Mouse (Mus musculus) cerebral cortex, adult 2 months (tissue): ENCODE data around the gene Lingo1.

Source experiments
- WGBS: fragments of 180-500 bp; shearing (Covaris S2); methylation state at CpG from one replicate; pipeline ENCODE4 v1.1.7; 2018; 5-methylcytosine and 5-hydroxymethylcytosine counted together

Gene Lingo1

DNA sequence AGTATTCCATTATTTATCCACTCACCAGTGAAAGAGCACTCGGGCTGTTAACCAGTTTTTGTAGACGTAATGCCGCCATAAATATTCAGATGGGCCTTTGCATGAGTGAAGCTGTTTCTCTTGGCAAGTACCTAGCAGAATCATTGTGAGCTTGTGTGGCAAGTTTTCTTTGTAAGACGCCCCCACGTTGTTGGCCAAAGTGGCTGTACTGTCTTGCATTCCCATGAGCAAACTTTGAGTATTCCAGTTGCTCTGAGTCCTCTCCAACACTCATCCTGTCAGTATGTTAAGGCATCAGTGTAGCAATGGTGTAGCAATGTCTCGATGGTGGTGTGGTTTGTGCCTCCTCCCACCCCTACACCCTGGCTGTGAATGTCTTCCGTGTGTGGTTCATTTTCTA lies 120.6 kb downstream of the Lingo1 start:
- 49% methylated on average over 7 of the region's 7 CpGs for WGBS

DNA sequence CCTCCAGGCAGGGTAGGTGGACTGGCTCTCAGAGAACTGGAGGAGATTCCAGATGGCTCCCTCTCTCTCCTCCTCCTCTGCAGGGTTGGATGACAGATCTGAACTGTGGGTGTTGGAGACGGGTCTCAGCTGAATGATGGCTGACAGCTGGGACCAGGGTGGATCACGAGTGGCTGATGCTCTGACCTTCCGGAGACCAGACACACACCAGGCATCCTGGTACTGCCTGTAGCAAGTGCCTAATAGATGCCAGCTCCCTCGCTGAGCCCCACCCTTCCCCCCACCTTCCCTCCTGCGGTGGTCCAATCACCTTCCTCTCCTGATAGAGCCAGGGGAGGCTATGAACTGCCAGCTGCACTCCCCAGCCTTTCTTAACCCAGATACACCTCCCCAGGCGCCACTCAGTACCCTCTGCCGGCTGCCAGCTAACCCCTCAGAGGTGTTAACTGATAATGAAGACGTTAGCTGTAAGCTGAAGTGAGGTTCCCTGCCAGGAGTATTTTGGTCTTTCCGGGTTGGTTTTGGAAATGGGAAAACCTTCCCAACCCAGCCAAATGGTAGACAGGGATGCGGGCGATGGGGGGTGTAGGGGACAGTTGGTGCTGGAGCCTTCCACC lies 126.6 kb downstream of the Lingo1 start:
- WGBS, result 39% methylated on average over 11 of the region's 11 CpGs

DNA sequence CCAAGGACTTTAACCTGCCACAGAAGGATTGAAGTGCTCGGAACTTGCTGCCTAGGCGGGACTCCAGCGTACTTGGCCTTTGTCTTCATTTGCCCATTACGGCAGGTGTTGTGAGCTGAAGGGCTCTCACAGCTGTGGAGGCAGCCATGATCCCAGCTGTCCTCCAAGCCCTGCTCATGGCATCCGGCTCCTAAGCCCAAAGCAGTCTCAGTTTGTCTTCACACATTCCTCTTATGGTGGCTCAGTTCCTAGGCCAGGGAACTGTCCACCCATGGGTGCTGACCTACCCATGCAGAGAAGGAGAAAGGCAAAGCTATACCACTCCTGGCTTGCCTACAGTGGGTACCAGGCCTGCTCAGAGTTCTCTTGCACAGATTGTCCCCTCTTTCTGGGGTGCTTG lies 132.1 kb downstream of the Lingo1 start:
- 93% methylated on average over 5 of the region's 5 CpGs for WGBS

- 54% methylated on average over 7 of the region's 7 CpGs for WGBS
Measured at GRCm38 (mm10) chr9:56662946-56663345, 133.3 kb downstream of the Lingo1 start.

DNA sequence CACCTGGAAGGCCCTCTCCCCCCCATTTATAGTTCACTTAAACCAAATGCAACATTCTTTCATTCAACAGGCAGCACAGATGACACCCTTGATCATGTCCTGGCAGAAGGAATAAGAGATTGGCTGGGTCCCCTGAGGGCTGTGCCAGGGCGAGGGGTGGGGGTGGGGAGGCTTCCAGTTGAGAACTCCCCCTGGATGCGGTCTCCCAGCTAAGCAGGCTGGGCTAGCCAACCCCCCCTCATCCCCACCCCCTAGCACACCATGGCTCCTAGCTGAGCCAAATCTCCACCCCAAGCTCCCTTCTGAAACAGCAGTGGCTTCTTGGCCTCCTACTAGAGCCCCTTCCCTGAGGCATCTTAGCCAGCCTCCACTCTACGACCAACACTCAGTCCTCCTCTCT lies 133.9 kb downstream of the Lingo1 start:
- 44% methylated on average over 3 of the region's 3 CpGs for WGBS

GRCm38 (mm10) chr9:56661217-56661840 lies 134.9 kb downstream of the Lingo1 start:
- 71% methylated on average over 3 of the region's 3 CpGs for WGBS

DNA sequence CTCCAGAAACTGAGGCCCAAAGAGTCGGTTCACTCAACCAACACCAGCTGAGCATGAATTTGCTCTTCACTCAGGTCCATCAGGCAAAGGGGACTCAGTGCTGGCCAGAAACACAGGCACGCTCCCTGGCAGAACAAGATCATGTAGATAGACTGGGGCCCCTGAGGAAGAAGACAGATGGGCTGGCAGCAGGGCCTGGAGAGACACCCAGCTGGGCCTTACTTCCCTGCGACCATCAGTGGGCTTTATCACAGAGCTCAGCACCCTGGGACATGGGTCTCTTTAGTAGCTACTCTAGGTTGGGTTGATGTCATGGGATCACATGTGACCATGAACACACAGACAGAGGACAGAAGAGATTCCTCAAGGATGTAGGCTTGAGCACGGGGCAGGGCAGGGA lies 137.7 kb downstream of the Lingo1 start:
- WGBS, result 57% methylated on average over 4 of the region's 4 CpGs

DNA sequence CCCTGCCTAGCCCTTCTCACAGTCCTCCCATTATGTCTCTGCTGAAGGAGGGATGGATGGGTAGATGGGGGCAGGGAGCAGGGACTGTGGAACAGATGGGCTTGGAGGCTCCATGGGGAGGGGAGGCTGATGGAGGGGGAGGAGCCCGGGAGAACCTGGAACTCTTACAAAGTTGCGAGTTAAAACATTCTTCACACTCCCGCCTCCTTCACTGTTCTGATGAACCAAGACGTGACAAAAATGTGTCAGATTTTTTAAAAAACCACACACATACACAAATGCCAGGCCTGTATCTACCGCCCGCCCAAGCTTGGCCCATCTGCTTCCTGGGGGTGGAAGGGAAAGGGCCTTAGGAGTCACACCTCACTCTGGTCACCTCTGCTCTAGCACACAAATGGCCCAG lies 138.3 kb downstream of the Lingo1 start:
- 38% methylated on average over 6 of the region's 6 CpGs for WGBS

DNA sequence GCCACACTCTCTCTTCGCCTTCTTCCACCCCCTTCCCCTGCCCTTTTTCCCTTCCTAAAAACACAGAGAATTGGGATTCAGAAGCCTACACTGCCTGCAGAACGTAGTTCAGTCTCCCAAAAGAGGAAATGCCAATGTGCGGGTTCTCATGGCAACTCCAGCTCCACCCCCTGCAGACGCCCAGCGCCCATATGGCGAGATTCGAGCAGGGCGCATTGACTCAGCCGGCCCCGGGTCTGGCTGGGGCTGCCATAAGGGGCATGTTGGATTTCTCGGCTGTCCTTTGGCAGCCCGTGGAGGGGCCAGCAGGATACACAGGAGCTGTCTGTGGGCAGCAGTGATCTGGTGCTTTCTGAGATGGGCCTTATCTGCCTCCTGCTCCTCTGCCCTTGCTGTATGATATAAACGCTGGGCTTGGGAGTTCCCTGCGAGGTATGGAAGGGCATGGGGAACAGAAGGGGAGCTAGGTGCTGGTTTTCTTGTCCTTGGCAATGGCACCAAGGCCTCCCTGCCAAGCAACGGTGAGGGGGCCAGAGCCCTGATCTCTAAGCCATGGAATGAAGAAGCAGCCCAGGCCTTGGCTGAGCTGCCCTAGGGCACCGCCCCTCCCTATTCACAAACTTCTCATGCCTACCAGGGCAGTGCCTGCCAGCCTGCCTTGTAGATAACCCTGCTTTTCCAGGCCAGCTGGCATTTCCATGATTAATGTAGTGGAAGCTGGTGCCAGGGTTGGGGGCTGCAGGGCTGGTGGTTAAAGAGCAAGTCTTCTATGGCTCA lies 139.3 kb downstream of the Lingo1 start:
- 39% methylated on average over 16 of the region's 16 CpGs for WGBS

DNA sequence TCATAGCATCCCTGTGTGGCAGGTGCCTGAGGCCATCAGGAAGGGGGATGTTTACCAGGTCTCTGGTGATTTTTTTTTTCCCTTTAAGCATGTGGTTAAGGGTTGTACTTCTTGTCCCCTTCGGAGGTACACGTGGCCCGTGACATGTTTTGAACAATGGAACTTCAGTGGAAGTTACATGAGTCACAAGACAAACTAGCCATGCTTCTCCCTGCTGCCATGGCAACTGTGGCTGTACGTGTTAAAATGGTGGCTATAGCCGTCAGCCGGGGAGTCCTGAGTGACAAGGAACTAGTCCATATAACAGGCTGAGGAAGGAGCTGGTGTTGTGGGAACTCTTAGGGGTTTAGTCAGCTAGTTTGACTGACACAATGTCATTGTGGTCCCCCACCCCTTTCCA lies 141.1 kb downstream of the Lingo1 start:
- 44% methylated on average over 6 of the region's 6 CpGs for WGBS

DNA sequence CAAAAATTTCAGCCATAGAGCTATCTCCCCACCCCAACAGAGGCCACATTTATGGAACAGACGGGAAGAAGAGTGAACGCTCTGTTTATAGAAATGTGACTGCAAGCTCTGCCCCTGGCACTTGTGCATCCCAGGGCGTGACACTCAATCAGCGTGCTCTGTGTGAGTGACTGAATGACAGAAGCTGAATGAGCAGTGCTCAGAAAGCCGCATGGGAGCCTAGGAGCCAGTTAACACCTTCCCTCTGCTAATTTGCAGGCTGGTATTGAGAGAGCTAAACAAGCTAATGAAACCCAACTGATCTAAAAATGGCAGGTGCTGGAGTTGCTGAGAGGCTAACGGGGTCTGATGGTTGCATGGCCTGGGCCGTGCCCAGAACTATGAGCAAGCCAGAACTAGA lies 143.7 kb downstream of the Lingo1 start:
- WGBS, result 65% methylated on average over 7 of the region's 7 CpGs

- 36% methylated on average over 2 of the region's 2 CpGs for WGBS
Measured at GRCm38 (mm10) chr9:56651586-56651985, 144.7 kb downstream of the Lingo1 start.

DNA sequence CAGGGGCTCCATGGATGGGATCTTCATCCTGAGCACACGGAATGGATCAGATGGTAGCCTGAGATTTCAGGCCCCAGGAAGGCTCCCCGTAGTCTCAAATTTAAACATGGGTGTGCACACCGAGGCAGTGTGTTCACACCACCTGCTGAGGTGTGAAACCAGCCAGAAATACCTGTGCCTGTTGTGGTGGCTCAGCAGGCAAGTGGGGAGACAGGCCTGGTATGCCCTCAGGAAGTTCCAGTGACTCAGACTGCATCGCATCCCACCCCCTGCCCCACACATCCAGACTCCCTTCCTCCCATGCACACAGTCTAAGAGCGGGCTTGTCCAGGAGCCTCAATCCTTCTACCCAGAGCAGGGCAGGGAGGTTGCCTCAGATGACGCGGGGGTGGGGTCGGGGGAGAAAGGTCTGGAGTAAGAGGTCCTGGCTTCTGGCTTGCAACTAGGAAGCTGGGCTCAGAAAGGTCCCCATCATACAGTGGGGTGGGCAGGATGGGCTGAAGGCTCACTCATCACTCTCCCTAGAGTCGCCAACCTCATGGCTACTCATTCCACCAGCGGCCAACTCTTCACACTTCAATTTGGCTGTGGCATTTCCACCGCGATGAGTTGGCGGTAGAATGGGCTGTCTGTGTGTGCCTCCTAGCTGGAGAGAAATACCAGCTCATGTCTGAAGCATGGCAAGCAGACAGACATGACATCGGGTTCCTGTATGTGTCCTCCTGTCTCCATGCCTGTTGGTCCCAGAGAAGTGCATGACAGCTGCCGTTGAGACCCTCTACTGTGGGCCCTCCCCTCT lies 149.8 kb downstream of the Lingo1 start:
- 63% methylated on average over 15 of the region's 15 CpGs for WGBS

- 56% methylated on average over 5 of the region's 5 CpGs for WGBS
Measured at GRCm38 (mm10) chr9:56643474-56643873, 152.8 kb downstream of the Lingo1 start.

DNA sequence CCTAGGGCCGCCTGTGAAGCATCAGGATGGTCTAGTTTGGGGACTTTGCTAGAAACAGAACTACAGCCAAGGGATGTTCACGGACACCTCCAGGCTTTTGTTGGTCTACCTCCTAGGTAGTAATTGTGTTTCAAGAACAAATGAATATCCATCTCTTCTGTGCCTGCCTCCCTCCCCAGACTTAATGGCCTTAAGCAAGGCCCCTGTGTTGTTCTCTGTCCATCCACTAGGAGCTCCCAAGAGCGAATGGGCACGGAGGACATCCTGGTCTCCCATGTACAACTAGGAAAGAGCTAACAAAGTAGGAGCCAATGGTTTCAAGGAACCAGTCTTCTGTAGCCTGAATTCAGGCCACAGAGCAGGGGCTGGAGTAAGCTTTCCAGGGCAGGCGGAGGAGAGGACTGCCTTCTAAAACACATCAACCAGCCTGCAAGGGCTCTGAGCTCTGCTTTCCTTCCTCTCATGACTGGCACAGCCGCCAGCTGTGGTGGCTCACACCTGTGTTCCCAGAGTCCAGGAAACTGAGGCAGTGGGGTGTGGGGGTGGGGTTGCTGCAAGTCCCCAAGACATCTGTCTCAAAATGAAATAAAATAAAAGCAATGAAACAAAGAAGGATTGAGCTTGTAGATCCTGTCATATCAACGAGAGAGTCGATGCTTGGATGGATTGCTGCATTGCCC lies 157.9 kb downstream of the Lingo1 start:
- WGBS, result 58% methylated on average over 8 of the region's 8 CpGs

GRCm38 (mm10) chr9:56637403-56637857 lies 158.8 kb downstream of the Lingo1 start:
- WGBS, result 8% methylated on average over 29 of the region's 29 CpGs

DNA sequence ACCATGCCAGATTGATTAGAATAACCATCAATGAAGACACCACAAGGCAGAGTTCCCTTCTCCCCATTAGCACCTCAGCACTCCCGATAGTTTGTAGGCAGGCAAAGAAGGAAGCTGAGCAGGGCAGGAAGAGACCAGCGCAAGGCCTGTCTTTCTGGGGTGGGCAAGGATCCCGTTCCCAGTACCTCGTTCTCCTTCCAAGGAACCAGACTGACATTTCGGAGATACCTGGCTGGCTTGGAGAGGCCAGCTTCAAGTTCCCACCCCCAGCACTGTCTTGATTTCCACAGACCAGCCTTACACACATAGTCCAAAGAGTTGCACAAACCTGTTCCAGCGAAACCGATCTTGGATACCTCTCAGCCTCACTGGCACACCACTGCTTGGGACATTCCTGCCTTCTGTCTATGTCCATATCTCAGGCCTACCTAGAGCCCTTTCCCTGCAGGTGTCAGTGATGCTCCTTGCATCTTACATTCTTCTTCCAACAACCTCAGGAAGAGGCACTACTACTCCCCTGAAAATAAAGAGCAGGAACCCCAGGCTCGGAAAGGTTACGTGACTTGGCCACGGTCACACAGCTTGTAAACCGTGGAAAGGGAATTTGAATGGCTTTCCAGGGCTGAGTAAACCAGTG lies 159.4 kb downstream of the Lingo1 start:
- 31% methylated on average over 11 of the region's 11 CpGs for WGBS

- WGBS, result under 1% methylated on average over 10 of the region's 10 CpGs
Measured at GRCm38 (mm10) chr9:56636214-56636613, 160.1 kb downstream of the Lingo1 start.

- WGBS, result under 1% methylated on average over 61 of the region's 68 CpGs
Measured at GRCm38 (mm10) chr9:56635498-56636121, 160.7 kb downstream of the Lingo1 start.

GRCm38 (mm10) chr9:56635121-56635497 lies 161.2 kb downstream of the Lingo1 start:
- 1% methylated on average over 40 of the region's 40 CpGs for WGBS
